Mouse (Mus musculus) central nervous system, embryonic 11.5 days (tissue): Measurements from ENCODE around the gene 2210017I01Rik. TPM values are rescaled to one million over a fixed set of nuclear protein-coding genes. Genes with fewer than 3 reads are reported as not detected.

Source experiments
- polyA plus RNA-seq: library from polyadenylated mRNA; depleted of rRNA; stranded (reverse); fragments of >200 nt; gene quantifications from 2 replicates; pipeline ENCODE4 v1.2.3, GENCODE M21; 2012; rRNA removed

The 2210017I01Rik gene
- not detected in 2 replicates for polyA plus RNA-seq

DNA sequence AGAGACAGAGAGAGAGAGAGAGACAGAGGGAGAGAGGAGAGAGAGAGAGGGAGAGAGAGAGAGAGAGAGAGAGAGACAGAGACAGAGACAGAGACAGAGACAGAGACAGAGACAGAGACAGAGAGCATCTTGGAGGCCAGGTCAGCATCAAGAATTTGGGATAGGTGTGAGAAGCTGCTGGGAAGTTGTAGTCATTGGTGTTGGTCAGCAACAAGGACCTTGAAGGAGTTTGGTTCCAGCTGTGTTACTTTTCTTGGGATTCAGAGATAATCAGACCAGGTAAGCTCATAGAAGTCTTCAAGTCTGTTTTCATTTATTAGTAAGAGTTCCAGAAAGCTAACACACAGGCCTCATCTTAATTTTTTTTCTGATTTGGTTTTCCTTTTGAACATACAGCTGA, at the start of gene 2210017I01Rik:
Gene 2210017I01Rik, minus strand, starts transcription at position 101 of the 400 bp plus-strand sequence.

DNA sequence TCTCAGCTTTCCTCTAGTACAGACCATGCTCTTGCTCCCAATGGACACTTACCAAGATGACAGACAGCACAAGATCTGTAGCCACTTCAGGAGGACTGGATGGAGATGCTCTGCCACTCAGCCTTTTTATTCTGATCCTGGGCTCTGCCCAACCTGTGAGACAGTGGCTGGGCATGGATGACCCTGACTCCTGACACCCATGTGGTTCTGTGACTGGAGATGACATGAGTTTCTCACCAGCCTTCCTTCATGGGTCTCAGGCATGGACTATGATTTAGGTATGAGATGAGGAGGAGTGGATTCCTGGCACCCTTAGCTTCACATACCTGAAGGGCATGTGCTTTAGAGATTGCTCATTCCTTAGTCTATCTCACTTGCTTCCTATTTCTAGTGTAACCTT, 49.5 kb upstream of the 2210017I01Rik start, which contains the start of gene Lce1b:
Gene Lce1b, minus strand, starts transcription at position 101 of the 400 bp plus-strand sequence.

DNA sequence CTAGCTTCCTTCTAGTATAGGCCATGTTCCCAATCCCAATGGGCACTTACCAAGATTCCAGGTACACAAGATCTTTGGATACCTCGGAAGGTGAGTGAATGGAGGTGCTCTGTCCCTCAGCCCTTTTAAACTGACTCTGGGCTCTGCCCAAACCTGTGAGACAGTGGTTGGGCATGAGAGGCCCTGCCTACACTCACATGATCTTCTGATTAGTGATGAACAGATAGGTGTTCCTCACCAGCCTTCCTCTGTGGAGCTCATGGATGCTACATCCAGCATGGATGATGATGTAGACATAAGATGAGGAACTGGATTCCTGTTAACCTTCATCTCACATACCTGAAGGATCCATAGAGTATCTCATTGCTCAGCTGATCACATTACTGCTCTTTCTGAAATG, 40.9 kb upstream of the 2210017I01Rik start, which contains the start of gene Lce1a1:
Gene Lce1a1, minus strand, starts transcription at position 101 of the 400 bp plus-strand sequence.

DNA sequence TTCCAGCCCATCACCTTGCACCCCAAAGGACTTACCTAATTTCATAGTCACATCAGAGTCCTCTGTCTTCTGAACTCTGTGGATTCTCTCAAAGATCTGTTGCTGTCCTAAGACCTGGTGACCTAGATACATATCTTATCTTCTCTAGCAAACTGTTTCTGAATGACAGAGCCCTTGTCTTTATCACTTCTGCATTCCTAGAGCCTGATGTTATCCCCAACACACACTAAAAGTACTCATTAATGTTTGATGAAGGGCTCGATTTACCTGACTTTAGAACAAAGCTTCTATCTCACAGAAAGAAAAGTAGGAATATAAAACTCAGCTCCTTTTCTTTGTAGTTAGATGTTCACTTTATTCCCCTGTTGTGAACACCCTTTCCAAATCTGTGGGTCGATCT, 14.3 kb upstream of the 2210017I01Rik start, which contains the start of gene Lce6a:
Gene Lce6a, minus strand, starts transcription at position 101 of the 400 bp plus-strand sequence.

DNA sequence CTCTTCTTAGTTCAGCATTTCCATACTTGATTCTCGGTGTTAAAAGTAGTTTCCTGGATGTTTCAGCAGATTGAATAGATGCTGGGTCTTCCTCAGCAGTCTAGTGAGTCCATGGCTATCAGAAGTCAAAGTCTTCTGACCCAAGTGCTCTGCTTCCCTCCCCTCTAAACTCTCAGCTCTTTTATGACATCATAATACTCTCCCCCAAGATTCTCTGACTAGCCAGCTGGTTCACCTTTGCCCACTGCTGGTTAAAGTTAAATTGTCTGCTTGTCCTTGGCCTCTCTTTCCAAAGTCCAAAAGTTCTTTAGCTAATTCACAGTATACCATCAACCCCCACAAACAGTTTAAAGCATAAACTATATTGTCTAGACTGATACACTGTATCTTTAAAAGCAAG, 18.4 kb downstream of the 2210017I01Rik start, which contains the start of gene Smcp:
Gene Smcp, minus strand, starts transcription at position 140 of the 400 bp plus-strand sequence.

DNA sequence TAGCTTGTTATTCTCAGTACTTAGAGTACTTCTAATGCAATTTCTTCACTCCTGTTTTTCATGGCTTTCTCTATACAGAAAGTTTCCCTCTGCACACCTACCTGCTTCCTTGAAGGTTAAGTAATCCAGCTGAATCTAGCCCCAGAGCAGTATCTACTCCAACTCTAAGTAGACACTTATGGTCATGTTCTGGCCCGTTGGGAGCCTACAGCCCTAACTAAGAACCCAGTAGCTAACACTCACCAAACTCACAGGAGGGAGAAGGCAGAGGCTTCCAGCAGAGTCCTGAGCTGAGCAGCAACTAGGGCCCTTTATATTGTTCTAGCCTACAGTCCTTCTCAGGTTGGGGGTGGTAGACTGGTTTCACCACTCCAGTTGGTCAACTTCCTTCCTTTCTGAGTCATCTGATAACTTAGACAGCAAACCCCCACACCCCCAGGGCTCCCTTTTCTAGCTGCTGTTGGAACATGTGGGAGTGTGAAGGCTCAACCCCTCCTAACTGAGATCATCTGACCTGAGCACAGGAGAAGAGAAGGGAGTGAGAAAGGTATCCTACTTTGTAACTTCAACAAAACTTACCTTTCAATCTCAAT, 33.7 kb downstream of the 2210017I01Rik start, which contains the start of gene Ivl:
Gene Ivl, minus strand, starts transcription at position 287 of the 593 bp plus-strand sequence.

Other genes with a start within 250 kb of the 2210017I01Rik start
- not detected in 2 replicates for gene Sprr2f, start 242.3 kb downstream of the 2210017I01Rik start, polyA plus RNA-seq
- not detected in 2 replicates for gene Sprr2h, start 221.8 kb downstream of the 2210017I01Rik start, polyA plus RNA-seq
- gene Sprr2i, start 199.5 kb downstream of the 2210017I01Rik start, polyA plus RNA-seq: not detected in 2 replicates
- not detected in 2 replicates for gene Sprr2j-ps, start 189.4 kb downstream of the 2210017I01Rik start, polyA plus RNA-seq
- 2.8 and 5.1 TPM in 2 replicates for gene Gm9774, start 178.1 kb downstream of the 2210017I01Rik start, polyA plus RNA-seq
- gene Sprr2k, start 174.9 kb downstream of the 2210017I01Rik start, polyA plus RNA-seq: not detected in 2 replicates
- not detected in 2 replicates for gene Sprr1b, start 168.7 kb downstream of the 2210017I01Rik start, polyA plus RNA-seq
- not detected in 2 replicates for gene Sprr3, start 148.8 kb downstream of the 2210017I01Rik start, polyA plus RNA-seq
- 0.08 and 0.10 TPM in 2 replicates for gene Sprr1a, start 121.6 kb downstream of the 2210017I01Rik start, polyA plus RNA-seq
- not detected in 2 replicates for gene Sprr4, start 107.0 kb downstream of the 2210017I01Rik start, polyA plus RNA-seq
- not detected in 2 replicates for gene 2310046K23Rik, start 73.0 kb downstream of the 2210017I01Rik start, polyA plus RNA-seq
- gene Ivl, start 33.8 kb downstream of the 2210017I01Rik start, polyA plus RNA-seq: 0.02 and 0.04 TPM in 2 replicates
- gene Smcp, start 18.5 kb downstream of the 2210017I01Rik start, polyA plus RNA-seq: not detected in 2 replicates
- gene Lce6a, start 14.2 kb upstream of the 2210017I01Rik start, polyA plus RNA-seq: not detected in 2 replicates
- not detected in 2 replicates for gene Lce1a1, start 40.8 kb upstream of the 2210017I01Rik start, polyA plus RNA-seq
- gene Lce1b, start 49.4 kb upstream of the 2210017I01Rik start, polyA plus RNA-seq: not detected in 2 replicates
- not detected in 2 replicates for gene Lce1a2, start 62.8 kb upstream of the 2210017I01Rik start, polyA plus RNA-seq
- gene Lce1c, start 71.8 kb upstream of the 2210017I01Rik start, polyA plus RNA-seq: not detected in 2 replicates
- gene Lce1d, start 79.7 kb upstream of the 2210017I01Rik start, polyA plus RNA-seq: not detected in 2 replicates
- not detected in 2 replicates for gene Lce1e, start 101.6 kb upstream of the 2210017I01Rik start, polyA plus RNA-seq
- not detected in 2 replicates for gene Lce1f, start 112.9 kb upstream of the 2210017I01Rik start, polyA plus RNA-seq
- gene Gm38119, start 131.6 kb upstream of the 2210017I01Rik start, polyA plus RNA-seq: not detected in 2 replicates
- gene Lce1g, start 144.8 kb upstream of the 2210017I01Rik start, polyA plus RNA-seq: not detected in 2 replicates
- not detected in 2 replicates for gene Lce1h, start 157.6 kb upstream of the 2210017I01Rik start, polyA plus RNA-seq
- not detected in 2 replicates for gene Lce1i, start 171.4 kb upstream of the 2210017I01Rik start, polyA plus RNA-seq
- gene Lce1j, start 183.0 kb upstream of the 2210017I01Rik start, polyA plus RNA-seq: not detected in 2 replicates
- not detected in 2 replicates for gene Lce1k, start 200.4 kb upstream of the 2210017I01Rik start, polyA plus RNA-seq
- not detected in 2 replicates for gene Kprp, start 219.8 kb upstream of the 2210017I01Rik start, polyA plus RNA-seq
- gene Lce1l, start 243.8 kb upstream of the 2210017I01Rik start, polyA plus RNA-seq: not detected in 2 replicates